Mouse (Mus musculus): ENCODE measurements around the gene Nop2.

Nop2 gene

DNA sequence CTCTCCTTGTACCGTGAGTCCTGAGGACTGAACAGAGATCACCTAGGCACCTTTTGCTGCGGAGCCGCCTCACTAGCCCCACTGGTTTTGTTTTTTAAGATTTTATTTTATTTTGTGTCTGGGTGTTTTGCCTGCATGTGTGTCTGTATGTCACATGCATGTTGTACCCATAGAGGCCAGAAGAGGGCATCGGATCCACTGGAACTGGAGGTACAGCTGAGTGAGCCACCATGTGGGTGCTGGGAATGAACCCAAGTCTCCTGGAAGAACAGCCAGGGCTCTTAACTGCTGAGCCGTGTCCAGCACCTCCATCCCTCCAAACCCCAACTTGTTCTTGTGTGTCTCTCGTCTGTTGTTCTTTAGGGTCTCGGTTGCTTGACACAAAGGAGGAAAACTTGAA is 20.8 kb upstream of the Nop2 start:
- peak; percentile 75 for DNase-seq

DNA sequence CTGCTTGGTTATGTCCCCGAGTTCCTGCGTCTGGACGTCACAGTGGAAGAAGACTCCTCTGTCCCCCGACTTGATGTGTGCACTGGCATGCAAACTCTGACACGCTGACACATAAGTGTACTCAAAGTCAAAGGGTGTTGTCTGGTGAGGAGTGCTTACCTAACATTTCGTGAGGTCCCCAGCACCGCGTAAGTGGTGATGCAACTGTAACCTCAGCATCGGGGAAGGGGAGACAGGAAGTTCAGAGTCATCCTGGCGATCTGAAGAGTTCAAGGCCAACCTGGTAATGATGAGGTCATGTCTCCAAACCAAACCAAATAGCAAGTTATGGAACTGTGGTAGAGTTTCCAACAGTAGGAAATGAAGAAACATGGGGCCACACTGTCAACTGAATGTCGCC is 19.2 kb upstream of the Nop2 start:
- no peak for DNase-seq

DNA sequence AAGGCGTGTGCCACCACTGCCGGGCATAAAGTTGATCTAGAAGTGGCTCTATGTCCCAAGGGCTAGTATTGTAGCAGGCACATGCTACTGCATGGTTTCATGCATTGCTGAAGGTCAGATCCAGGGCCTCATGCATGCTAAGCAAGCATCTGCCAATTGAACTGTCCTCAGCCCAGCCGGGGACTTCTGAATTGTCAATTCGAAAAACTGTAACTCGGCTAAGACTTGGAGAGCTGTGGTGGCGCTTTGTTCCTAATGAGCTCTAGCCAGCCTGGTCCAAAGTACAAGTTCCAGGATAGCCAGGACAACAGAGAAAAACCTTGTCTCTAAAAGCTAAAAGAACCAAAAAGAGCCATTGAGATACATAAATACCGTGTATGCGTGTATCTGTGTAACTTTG is 12.3 kb upstream of the Nop2 start:
- no peak for DNase-seq

DNA sequence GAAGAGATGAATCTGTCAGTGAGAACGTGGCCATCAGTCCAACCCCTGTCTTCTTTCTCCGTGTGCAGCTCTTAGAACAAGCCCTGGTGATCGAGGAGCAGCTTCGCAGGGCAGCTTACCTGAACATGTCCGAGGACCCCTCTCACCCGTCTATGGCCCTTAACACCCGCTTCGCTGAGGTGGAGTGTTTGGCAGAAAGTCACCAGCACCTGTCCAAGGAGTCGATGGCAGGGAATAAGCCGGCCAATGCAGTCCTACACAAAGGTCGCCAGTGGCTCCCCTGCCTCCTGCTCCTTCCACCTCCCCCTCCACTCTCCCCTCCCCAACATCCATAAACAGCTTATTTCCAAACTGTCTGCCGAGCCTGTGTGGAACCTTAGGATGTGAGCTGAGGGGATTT is 3.0 kb upstream of the Nop2 start:
- no peak for DNase-seq

DNA sequence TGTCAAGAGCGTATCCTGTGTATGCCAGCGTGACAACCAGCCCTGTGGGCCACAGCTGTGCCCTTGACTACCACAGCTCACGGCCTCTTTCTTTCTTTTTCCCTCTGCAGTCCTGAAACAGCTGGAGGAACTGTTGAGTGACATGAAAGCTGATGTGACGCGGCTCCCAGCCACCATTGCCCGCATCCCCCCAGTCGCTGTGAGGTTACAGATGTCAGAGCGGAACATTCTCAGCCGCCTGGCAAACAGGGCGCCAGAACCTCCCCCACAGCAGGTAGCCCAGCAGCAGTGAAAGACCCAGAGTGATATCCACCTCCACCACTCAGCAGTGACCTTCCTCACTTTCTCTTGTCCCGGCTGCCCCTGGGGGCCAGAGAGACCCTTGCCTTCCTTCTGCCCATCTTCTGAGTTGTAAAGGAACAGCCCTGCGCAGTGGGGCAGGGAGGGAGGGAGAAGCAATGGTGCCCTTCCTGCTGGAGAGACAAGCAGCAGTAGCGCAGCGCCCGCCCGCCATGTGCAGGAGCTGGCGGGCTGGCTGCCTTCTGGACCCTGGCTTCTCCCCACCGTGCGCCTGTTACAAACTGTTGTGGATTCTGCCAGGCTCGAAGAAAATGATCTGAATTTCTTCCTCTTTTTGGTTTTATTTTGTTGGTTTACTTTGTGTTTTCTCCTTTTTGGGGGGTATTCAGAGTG is 1.9 kb upstream of the Nop2 start:
- DNase-seq: no peak

DNA sequence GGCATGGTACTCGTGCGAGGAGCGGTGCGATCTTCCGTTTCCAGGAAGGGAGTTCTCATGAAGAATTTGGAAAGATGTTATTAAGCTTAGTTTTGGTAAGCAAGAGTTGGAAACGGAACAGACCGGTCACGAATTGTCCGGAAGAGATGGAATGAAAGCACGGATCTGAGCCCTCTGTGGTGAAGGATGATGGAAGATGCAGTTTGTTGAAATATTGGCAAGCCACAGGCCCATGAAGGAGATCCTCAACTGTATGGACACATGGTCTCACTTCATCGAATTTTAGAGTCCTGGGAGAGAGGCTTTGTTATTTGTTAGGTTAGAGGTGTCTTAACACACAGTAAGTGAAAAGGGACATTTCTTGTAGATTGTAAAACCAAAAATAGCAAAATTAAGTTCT is 761 bp downstream of the Nop2 start:
- no peak for DNase-seq

DNA sequence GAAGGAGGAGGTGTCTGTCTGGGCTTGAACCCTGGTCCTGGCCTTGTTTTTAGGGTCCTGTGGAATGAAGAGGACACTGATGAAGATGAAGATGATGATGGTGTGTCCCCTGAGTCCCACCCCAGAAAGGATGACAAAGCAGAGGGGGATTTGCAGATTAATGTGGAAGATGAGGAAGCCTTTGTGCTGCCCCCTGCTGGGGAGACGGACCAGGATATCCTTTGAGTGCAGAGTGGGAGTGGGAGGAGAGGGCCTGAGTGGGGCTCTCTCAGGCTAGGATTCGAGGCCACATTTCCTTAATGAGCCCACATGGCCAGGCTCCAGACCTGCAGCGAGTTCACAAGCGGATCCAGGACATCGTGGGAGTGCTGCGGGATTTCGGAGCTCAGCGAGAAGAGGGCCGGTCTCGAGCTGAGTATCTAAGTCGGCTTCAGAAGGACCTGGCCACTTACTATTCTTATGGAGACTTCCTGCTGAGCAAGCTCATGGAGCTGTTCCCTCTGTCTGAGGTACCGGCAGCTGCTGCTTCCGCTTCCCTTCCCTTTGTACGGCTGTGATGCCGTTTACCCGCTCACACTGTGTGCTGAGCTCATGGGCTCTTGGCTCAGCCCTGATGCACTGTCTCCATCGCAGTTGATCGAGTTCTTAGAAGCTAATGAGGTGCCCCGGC is 5.4 kb downstream of the Nop2 start:
- peak; percentile 48 for DNase-seq

DNA sequence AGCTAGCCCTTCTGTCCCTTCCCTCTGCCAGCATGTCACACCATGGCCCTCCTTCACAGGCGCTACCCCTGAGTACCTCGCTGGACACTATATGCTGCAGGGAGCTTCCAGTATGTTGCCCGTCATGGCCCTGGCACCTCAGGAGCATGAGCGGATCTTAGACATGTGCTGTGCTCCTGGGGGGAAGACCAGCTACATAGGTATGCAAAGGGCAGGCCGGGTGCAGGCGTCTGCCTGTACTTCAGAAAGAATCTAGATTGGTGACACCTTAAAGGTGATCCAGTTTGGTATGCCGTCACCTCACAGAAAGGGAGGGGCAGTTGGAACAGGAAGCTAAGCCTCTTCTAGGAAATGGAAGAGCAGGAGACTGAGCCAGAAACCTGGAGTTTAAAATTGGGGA is 8.0 kb downstream of the Nop2 start:
- no peak for DNase-seq

DNA sequence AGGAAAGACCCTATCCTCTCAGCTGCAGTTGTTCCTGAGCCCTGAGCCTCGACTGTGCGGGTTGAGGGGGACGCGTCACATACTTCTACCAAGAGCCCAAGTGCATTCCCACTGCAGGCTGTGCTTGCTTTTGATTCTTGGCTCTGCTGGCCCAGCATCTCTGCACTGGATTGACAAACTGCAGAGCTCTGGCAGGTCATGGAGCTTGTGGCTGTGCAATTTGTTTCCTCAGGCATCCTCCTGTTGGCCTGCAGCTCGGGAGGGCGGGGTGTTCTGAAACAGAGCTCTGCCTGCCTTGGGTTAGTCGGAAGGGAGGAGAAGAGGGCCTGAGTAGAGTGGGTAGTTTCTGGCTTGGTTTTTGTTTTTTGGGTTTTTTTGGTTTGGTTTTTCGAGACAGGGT is 10.7 kb downstream of the Nop2 start:
- no peak for DNase-seq

DNA sequence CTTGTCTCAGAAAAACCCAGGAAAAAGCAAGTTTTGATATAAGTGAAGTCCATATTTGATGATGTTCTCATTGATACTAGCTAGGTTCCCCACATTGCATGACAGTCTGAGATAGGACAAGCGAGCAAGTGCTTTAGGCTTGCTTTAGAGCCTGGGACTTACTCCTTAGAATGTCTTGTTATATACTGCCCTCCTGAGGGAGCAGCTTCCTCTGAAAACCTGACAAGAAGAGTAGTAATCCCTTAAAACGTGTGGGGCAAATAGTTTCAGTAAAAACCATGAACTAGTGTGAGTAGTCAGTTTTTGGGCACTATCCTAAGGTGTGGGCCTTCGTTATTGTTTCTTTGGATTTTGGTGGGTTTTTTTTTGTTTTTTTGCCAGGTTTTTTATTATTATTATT is 11.4 kb downstream of the Nop2 start:
- DNase-seq: no peak

DNA sequence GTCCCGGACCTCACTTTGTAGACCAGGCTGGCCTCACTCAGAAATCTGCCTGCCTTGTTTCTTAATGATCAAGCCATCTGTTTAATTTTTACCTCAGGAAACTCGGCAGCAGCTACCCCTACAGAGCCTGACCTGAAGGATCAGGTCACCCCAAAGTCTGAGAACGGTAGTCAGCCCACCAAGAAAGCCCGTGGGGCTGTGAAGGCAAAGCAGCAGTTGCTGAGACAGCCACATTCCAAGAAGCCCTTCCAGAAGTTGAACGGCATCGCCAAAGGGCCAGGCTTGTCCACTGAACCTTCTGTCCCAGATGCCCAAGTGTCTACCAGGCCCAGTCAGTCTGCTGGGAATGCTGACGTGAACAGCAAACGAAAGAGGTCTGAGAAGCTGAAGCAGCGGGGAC is 12.2 kb downstream of the Nop2 start:
- DNase-seq: no peak

DNA sequence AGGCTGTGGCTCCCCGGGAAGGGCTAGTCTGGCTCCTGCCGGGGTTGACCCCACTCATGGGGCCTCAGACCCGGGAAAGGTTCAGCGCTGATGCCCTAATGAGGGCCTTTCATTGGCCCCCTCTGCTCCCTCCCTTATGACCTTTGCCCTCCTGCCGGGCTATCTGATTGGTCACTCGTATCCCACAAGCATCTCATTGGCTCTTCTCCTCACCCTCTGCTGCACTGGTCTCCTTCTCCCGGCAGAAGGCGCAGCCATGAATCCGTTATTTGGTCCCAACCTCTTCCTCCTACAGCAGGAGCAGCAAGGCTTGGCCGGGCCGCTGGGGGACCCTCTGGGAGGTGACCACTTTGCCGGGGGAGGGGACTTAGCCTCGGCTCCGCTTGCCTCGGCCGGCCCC is 13.3 kb downstream of the Nop2 start, which contains the start of gene Iffo1:
Gene Iffo1, plus strand, starts transcription at position 241 of the 400 bp plus-strand sequence.
- DNase-seq: peak; percentile 96

DNA sequence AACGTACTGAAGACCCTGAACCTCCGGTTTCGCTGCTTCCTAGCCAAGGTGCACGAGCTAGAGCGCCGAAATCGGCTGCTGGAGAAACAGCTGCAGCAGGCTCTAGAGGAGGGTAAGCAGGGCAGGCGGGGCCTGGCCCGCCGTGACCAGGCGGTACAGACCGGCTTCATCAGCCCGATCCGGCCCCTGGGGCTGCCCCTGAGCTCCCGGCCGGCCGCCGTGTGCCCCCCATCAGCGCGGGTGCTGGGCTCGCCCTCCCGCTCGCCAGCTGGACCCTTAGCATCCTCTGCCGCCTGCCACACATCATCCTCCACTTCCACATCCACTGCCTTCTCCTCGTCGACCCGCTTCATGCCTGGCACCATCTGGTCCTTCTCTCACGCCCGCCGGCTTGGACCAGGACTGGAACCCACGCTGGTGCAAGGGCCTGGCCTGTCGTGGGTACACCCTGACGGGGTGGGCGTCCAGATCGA is 13.8 kb downstream of the Nop2 start:
- DNase-seq: peak; percentile 46

DNA sequence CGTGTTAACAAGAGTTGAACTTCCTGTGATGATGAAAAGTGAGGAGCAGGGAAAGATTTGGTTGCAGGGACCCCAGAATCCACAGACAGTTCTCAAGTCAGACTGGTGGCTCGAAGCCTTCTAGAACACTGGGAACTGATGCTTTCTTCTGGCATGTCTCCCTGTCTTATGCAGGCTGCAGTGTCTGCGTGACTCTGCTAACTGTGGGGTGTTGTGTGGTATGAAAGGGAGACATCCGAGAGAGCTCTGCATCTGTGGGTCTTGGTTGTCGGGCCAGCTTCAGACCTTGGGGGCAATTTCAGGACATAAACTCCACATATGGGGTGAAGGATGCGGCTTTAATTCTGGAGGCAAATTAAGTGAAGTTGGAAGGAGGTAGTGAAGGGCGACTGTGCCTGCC is 14.4 kb downstream of the Nop2 start:
- no peak for DNase-seq

DNA sequence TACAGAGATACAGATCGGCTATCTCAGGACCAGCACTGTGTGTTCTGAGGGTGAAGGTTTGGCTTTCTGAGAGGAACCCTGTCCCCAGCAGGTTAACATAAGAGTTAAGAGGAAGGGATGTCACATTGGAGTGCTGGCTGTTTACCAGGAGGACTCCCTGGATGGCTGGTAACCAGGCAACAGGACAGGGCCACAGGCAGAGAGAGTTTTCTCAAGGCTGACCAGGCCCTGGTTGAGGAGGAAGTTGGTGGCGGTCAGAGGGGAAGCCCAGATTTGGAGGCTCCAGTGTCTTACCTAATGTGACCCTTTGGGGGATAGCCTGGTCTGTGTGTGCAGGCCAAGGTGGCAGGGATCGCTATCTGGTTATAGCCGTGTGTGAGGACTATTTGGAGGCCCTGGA is 15.1 kb downstream of the Nop2 start:
- DNase-seq: peak; percentile 52

DNA sequence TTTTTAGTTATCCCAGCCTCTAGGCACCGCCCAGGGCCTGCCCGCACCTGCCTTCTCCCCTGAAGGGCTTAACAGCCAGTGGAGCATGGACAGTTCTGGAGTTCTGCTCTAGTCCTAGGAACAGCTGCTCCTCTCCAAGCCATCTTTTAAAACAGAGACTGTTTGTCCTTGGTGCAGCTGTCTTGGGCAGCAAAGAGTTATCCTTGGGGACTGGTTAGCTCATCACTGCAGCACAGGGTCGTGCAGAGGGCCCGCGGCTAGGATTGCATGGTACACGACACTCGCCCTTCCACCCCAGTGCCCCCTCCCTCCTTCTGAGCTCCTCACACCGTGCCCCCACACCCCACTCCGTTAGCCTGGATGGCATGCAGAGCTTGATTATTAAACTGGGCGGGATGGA is 15.6 kb downstream of the Nop2 start:
- DNase-seq: no peak

DNA sequence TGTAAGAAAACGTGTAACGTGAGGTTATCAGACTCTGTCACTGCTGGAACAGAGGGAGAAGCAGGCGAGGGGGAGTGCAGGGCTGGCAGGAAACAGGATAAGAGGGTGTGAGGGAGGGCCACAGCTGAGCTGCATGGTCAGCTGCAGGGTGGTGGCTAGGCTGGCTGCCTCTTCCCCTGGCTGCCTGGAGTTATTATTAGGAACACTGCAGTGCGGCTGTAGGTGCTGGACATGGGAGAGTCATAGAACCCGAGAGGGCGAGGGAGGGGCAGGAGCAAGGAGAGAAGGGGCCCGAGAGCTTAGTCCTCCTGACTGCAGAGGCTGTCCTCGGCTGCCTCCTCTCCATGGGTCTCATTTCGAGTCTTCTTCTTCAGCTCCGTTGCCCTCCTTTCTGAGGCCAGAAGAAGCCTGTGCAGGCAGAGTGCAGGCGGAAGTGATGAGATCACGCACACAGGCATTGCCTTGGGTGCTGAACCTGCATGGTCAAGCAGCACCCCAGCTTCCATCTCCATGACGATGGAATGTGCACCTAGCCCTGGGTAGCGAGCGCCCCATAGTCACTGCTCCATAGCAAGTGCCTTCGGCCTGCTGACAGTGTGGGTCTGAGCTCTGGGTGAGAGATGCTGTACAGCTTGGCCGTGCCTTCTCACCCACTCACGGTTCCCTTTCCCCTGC is 16.7 kb downstream of the Nop2 start:
- peak; percentile 64 for DNase-seq

DNA sequence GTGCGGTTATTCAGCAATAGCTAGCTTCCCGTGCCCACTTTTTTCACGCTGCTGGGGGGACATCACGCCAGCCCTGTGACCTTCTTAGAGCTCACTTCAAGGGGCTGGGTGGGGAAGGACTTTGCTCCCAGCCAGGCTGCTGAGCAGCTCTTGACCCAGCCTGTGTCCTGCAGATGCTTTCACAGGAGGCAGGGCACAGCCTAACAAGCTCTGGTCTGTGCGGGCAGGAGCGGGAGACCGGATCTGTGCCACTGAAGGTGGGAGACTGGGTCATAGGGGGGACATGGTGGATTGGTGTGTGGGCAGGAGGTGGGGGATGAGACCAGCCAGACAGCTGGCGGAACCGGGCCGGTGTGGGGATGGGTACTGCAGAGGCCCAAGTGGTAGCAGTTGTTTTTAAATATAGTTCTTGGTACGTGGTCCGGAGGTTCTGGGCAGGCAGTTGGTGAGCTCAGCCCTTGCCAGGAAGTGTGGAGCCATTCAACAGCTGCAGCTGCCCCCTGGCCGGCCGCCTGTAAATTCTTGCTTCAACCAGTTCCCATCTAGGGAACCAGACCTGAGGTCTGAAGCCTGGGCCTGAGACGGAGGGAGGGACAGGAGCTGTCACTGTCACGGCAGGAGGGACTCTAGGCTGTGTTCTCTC is 17.3 kb downstream of the Nop2 start:
- DNase-seq: peak; percentile 73

DNA sequence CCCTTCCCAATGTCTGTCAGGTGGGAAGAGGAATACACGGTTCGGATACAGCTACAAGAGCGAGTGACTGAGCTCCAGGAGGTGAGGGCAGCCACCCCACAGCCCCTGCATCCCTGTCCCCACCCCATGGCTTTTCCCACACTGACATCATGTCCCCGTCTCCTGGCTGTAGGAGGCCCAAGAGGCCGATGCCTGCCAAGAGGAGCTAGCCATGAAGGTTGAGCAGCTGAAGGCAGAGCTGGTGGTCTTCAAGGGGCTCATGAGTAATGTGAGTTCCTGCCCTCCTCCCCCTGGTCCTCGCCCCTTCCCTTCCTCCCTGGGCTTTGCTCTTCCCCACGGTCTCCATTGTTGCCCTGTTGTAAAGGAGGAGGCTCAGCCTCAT is 17.9 kb downstream of the Nop2 start:
- no peak for DNase-seq

DNA sequence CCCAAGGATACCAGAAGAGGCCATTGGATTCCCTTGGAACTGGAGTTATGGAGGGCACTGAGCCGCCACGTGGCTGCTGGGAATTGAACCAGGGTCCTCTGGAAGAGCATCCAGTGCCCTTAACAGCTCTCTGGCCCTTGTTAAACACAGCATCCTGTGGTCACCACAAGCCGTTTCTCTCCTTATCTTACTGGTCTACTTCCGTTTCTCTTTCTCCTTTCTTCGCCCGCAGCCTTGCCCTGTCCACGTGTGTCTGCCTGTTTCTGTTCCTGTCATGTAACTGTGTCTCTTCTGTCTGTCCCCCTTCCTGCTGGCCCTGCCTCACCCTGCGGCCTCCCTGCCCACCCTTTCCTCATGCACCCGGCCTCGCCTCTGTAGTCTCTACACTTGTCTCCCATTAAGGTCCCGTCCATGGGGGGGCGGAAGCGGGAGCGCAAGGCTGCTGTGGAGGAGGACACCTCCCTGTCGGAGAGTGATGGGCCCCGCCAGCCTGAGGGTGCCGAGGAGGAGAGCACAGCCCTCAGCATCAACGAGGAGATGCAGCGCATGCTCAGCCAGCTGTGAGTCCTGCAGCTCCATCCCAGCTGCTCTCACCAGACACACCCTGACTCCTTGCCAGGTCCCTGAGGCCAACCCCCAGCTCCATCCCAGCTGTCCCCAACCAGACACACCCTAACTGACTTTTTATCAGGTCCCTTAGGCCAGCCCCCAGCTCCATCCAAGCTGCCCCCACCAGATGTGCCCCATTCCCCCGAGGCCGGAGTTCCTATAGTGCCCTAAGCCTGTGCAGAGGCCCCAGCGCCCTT is 20.7 kb downstream of the Nop2 start:
- DNase-seq: peak; percentile 48

DNA sequence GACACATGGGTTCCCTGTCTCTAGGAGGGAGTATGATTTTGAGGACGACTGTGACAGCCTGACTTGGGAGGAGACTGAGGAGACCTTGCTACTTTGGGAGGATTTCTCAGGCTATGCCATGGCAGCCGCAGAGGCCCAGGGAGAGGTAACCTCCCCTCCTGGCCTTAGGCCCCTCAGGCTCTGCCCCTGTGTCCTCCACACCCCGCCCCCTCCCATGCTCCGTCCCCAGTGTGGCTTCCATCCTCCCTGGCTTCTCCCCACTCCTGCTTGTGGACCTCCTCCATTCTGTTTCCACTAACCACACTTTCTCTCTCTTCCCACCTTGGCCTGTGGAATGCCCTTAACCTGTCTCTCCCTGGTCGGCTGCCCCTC is 21.3 kb downstream of the Nop2 start:
- no peak for DNase-seq

DNA sequence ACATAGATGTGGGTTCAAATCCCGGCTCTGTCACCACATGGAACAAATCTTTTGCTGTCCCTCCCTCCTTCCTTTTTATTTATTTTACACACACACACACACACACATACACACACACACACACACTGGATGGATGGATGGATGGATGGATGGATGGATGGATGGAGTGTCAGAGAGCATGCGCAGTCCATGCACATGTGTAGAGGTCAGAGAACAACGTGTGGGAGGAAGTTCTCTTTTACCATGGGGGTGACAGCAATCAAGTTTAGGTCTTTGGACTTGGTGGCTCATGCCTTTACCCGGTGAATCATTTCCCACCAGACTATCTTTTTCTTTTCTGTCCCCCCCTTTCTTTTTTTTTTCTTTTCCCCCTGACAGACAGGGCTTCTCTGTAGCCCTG is 22.0 kb downstream of the Nop2 start:
- no peak for DNase-seq

DNA sequence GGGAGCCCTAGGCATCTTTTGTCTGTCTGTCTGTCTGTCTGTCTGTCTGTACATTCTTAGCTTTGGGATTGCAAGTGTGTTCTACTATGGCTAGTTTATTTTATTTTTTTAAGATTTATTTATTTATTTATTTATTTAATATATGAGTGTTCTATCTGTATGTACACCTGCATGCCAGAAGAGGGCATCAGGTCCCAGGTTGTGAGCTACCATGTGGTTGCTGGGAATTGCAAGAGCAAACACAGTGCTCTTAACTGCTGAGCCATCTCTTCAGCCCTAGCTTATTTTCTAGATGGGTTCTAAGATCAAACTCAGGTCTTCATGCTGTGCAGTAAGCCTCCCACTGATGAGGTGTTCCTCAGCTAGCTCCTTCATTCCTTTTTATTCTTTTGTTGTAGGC is 22.8 kb downstream of the Nop2 start:
- no peak for DNase-seq
